Mouse (Mus musculus) adrenal gland, postnatal 4 days (tissue): ENCODE data around the gene Anapc2. TPM values are rescaled to one million over a fixed set of nuclear protein-coding genes. Genes with fewer than 3 reads are reported as not detected.

Source experiments
- total RNA-seq, 2 experiments: library from RNA; stranded (reverse); gene quantifications; 2 replicates each; pipeline ENCODE4 v1.2.3; 2021

Gene Anapc2
- total RNA-seq, 2 experiments from 2014 or later, result 110 to 115 TPM

Other genes starting within 250 kb of the Anapc2 start
- 10 to 100 TPM; 78.9 to 80.1 TPM for gene Nsmf, start 218.1 kb upstream of the Anapc2 start, total RNA-seq
- 1 to 10 TPM; 2.0 to 5.4 TPM for gene Entpd8, start 192.2 kb upstream of the Anapc2 start, total RNA-seq
- under 1 TPM in 1 of 2 experiments, not detected in 1; 0.59 TPM for gene Noxa1, start 177.3 kb upstream of the Anapc2 start, total RNA-seq
- 10 to 100 TPM; 10.2 to 18.4 TPM for gene Nrarp, start 91.7 kb upstream of the Anapc2 start, total RNA-seq
- gene Tor4a, start 75.6 kb upstream of the Anapc2 start, total RNA-seq, result 10 to 100 TPM; 23.1 to 24.3 TPM
- gene Nelfb, start 61.0 kb upstream of the Anapc2 start, total RNA-seq, result 10 to 100 TPM; 64.8 to 65.8 TPM
- not detected for gene Stpg3, start 57.8 kb upstream of the Anapc2 start, total RNA-seq
- under 1 TPM; 0.45 to 0.68 TPM for gene Fam166a, start 53.7 kb upstream of the Anapc2 start, total RNA-seq
- 100 to 1,000 TPM; 235 to 257 TPM for gene Tubb4b, start 47.8 kb upstream of the Anapc2 start, total RNA-seq
- under 1 TPM in 1 of 2 experiments, not detected in 1; 0.95 TPM for gene Slc34a3, start 38.1 kb upstream of the Anapc2 start, total RNA-seq
- gene Rnf224, start 35.7 kb upstream of the Anapc2 start, total RNA-seq, result not detected
- gene Rnf208, start 30.2 kb upstream of the Anapc2 start, total RNA-seq, result 10 to 100 TPM; 14.3 to 18.7 TPM
- gene Cysrt1, start 30.0 kb upstream of the Anapc2 start, total RNA-seq, result not detected
- 1 to 10 TPM; 4.4 to 5.9 TPM for gene AL732309.1, start 25.6 kb upstream of the Anapc2 start, total RNA-seq
- 10 to 100 TPM; 28.9 to 38.5 TPM for gene Tmem203, start 17.0 kb upstream of the Anapc2 start, total RNA-seq
- gene Tprn, start 9.9 kb upstream of the Anapc2 start, total RNA-seq, result 10 to 100 TPM; 15.5 to 18.7 TPM
- gene Ssna1, start within 50 bp of the Anapc2 start, total RNA-seq, result 10 to 100 TPM; 56.0 to 56.8 TPM
- not detected for gene Tmem210, start 15.7 kb downstream of the Anapc2 start, total RNA-seq
- gene Lrrc26, start 17.4 kb downstream of the Anapc2 start, total RNA-seq, result not detected
- gene Grin1, start 46.7 kb downstream of the Anapc2 start, total RNA-seq, result 10 to 100 TPM; 15.0 to 15.2 TPM
- gene Man1b1, start 59.9 kb downstream of the Anapc2 start, total RNA-seq, result 10 to 100 TPM; 57.5 to 62.5 TPM
- gene Dpp7, start 83.9 kb downstream of the Anapc2 start, total RNA-seq, result 10 to 100 TPM; 32.1 to 33.9 TPM
- 10 to 100 TPM; 18.6 to 24.0 TPM for gene Uap1l1, start 93.2 kb downstream of the Anapc2 start, total RNA-seq
- gene Sapcd2, start 99.8 kb downstream of the Anapc2 start, total RNA-seq, result 1 to 10 TPM; 9.3 to 9.4 TPM
- gene Entpd2, start 123.4 kb downstream of the Anapc2 start, total RNA-seq, result 10 to 100 TPM in 1 of 2 experiments, 1 to 10 TPM in 1; 10.0 to 11.8 TPM
- gene Npdc1, start 126.9 kb downstream of the Anapc2 start, total RNA-seq, result 100 to 1,000 TPM; 102 to 112 TPM
- gene Fut7, start 150.8 kb downstream of the Anapc2 start, total RNA-seq, result under 1 TPM in 1 of 2 experiments, not detected in 1; 0.82 TPM
- 10 to 100 TPM; 30.4 to 34.3 TPM for gene Abca2, start 156.2 kb downstream of the Anapc2 start, total RNA-seq
- gene Clic3, start 184.4 kb downstream of the Anapc2 start, total RNA-seq, result 1 to 10 TPM; 1.4 to 1.7 TPM
- 10 to 100 TPM; 41.0 to 48.5 TPM for gene Paxx, start 188.6 kb downstream of the Anapc2 start, total RNA-seq
- gene Ptgds, start 197.6 kb downstream of the Anapc2 start, total RNA-seq, result 1 to 10 TPM; 3.6 to 6.5 TPM
- not detected for gene Lcn12, start 221.4 kb downstream of the Anapc2 start, total RNA-seq
- 100 to 1,000 TPM in 1 of 2 experiments, 10 to 100 TPM in 1; 99.5 to 118 TPM for gene Fbxw5, start 228.3 kb downstream of the Anapc2 start, total RNA-seq
- 1 to 10 TPM; 1.0 to 9.9 TPM for gene C8g, start 229.2 kb downstream of the Anapc2 start, total RNA-seq